Mouse (Mus musculus): ENCODE measurements around the gene Tmem239.

The Tmem239 gene

GRCm38 (mm10) chr2:130452266-130452665 is 46.0 kb downstream of the Tmem239 start:
- DNase-seq = no peak

- no peak for DNase-seq
Measured at GRCm38 (mm10) chr2:130453421-130453820, 47.1 kb downstream of the Tmem239 start.

GRCm38 (mm10) chr2:130454748-130455370 is 48.6 kb downstream of the Tmem239 start:
- DNase-seq = no peak
